Mouse (Mus musculus): ENCODE data around the gene Ttc23l. TPM values are rescaled to one million over a fixed set of nuclear protein-coding genes. Genes with fewer than 3 reads are reported as not detected.

Gene Ttc23l
- not detected in 2 replicates for polyA plus RNA-seq (2012; rRNA removed; ENCODE audit: low replicate concordance)

GRCm38 (mm10) chr15:10558465-10558864 lies at the start of gene Ttc23l:
Gene Ttc23l, minus strand, starts transcription at chr15:10558668.

GRCm38 (mm10) chr15:10485484-10486364 lies 72.7 kb downstream of the Ttc23l start, which contains the start of the genes Brix1 and Rad1:
Gene Brix1, minus strand, starts transcription at chr15:10485947.
Gene Rad1, plus strand, starts transcription at chr15:10486018.

GRCm38 (mm10) chr15:10470151-10470831 lies 88.2 kb downstream of the Ttc23l start, which contains the start of gene Dnajc21:
Gene Dnajc21, minus strand, starts transcription at chr15:10470516.

Other genes with a start within 250 kb of the Ttc23l start
- not detected in 2 replicates for gene Gm21973, start 233.3 kb downstream of the Ttc23l start, polyA plus RNA-seq (2012; rRNA removed; ENCODE audit: low replicate concordance)
- gene Agxt2, start 200.1 kb downstream of the Ttc23l start, polyA plus RNA-seq (2012; rRNA removed; ENCODE audit: low replicate concordance), result 0.32 and 0.45 TPM in 2 replicates
- 0.69 and 0.81 TPM in 2 replicates for gene Dnajc21, start 88.2 kb downstream of the Ttc23l start, polyA plus RNA-seq (2012; rRNA removed; ENCODE audit: low replicate concordance)
- gene Brix1, start 72.7 kb downstream of the Ttc23l start, polyA plus RNA-seq (2012; rRNA removed; ENCODE audit: low replicate concordance), result 0.53 and 2.2 TPM in 2 replicates
- 6.8 and 8.4 TPM in 2 replicates for gene Rad1, start 72.7 kb downstream of the Ttc23l start, polyA plus RNA-seq (2012; rRNA removed; ENCODE audit: low replicate concordance)
- gene Rai14, start 156.0 kb upstream of the Ttc23l start, polyA plus RNA-seq (2012; rRNA removed; ENCODE audit: low replicate concordance), result 1.4 and 2.3 TPM in 2 replicates

Measured in mammary gland, adult 2 months (tissue).